Mouse (Mus musculus) c-Kit-negative CD71-positive TER-119-positive erythroid progenitor cells, embryonic 14.5 days (primary cell): ENCODE measurements around the gene Yod1.

Experiments
- DNase-seq: peaks from one replicate; pipeline ENCODE4 v3.0.0-alpha.2; 2013; ENCODE audit warnings: low read depth, low spot score

Yod1 gene

GRCm38 (mm10) chr1:130717291-130717871 is at the start of gene Yod1:
Gene Yod1, plus strand, starts transcription at chr1:130717327.
- peak; percentile 82 for DNase-seq

GRCm38 (mm10) chr1:130678551-130678950 is 38.6 kb upstream of the Yod1 start:
- DNase-seq: no peak

GRCm38 (mm10) chr1:130681075-130681474 is 36.1 kb upstream of the Yod1 start:
- DNase-seq: no peak

- DNase-seq: no peak
These were observed 35.3 kb upstream of the Yod1 start for GRCm38 (mm10) chr1:130681656-130682413.

- DNase-seq: no peak
These were observed 33.2 kb upstream of the Yod1 start for GRCm38 (mm10) chr1:130683905-130684304.

GRCm38 (mm10) chr1:130698601-130699000 is 18.5 kb upstream of the Yod1 start:
- no peak for DNase-seq

GRCm38 (mm10) chr1:130699937-130700633 is 17.0 kb upstream of the Yod1 start:
- no peak for DNase-seq

GRCm38 (mm10) chr1:130701976-130702375 is 15.2 kb upstream of the Yod1 start:
- no peak for DNase-seq

- no peak for DNase-seq
These were observed 13.5 kb upstream of the Yod1 start for GRCm38 (mm10) chr1:130703613-130704012.

- no peak for DNase-seq
These were observed 6.6 kb upstream of the Yod1 start for GRCm38 (mm10) chr1:130710283-130711080.

- DNase-seq: no peak
These were observed 3.1 kb upstream of the Yod1 start for GRCm38 (mm10) chr1:130714046-130714445.

- DNase-seq: peak; percentile 88
These were observed 1.4 kb upstream of the Yod1 start, which contains the start of gene Gm29427 for GRCm38 (mm10) chr1:130715561-130716217. Gene Gm29427, minus strand, starts transcription at chr1:130715799.

GRCm38 (mm10) chr1:130716218-130716512 is 962 bp upstream of the Yod1 start:
- no peak for DNase-seq

- DNase-seq: peak; percentile 35
These were observed 425 bp upstream of the Yod1 start for GRCm38 (mm10) chr1:130716513-130717290.

GRCm38 (mm10) chr1:130724206-130724605 is 7.1 kb downstream of the Yod1 start:
- no peak for DNase-seq

GRCm38 (mm10) chr1:130726396-130726795 is 9.3 kb downstream of the Yod1 start:
- no peak for DNase-seq

- DNase-seq: no peak
These were observed 10.9 kb downstream of the Yod1 start for GRCm38 (mm10) chr1:130728070-130728469.

GRCm38 (mm10) chr1:130728708-130729107 is 11.6 kb downstream of the Yod1 start:
- no peak for DNase-seq

GRCm38 (mm10) chr1:130729153-130729552 is 12.0 kb downstream of the Yod1 start, which contains the start of gene Pfkfb2:
Gene Pfkfb2, minus strand, starts transcription at chr1:130729253.
- no peak for DNase-seq

GRCm38 (mm10) chr1:130731741-130732337 is 14.7 kb downstream of the Yod1 start, which contains the start of gene AA986860:
Gene AA986860, plus strand, starts transcription at chr1:130731976.
- DNase-seq: peak; percentile 76
